Mouse (Mus musculus) brain, embryonic 14.5 days (tissue): ENCODE data around the gene Tmem33.

Experiments used
- CTCF ChIP-seq: fragments of 200-500 bp; IDR thresholded peaks from 2 replicates; pipeline ENCODE4 v1.5.1; 2012; ENCODE audit warnings: inconsistent platforms, mild to moderate bottlenecking, moderate library complexity, borderline replicate concordance; ENCODE audit not compliant: insufficient read depth, insufficient read length; ENCODE audit errors: extremely low read depth
- POLR2A ChIP-seq: fragments of 200-500 bp; IDR thresholded peaks from 2 replicates; pipeline ENCODE4 v1.6.1; 2012; ENCODE audit warnings: mild to moderate bottlenecking, inconsistent platforms, borderline replicate concordance; ENCODE audit not compliant: poor library complexity, insufficient read depth, insufficient read length, severe bottlenecking; ENCODE audit errors: extremely low read depth

DNA sequence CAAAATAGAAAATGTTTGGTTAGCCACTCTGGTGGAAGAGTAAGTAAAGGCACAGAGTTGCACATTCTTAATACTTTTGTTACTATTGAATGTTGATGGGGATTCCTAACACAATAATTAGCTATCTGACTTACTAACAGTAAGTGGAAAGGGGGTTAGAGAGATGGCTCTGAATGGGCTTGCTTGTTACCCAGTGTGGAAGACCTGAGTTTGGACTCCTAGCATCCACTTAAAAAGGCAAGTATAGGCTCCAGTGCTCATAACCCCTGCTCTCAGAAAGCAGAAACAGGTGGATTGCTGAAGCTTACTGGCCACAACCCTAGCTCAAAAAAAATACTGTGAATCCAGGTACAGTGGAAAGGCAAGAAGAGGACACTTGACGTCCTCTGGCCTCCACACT lies 35.8 kb downstream of the Tmem33 start:
- no peak for TF ChIP-seq POLR2A
- no peak for TF ChIP-seq CTCF
